Mouse (Mus musculus) cerebellum, adult 9-11 months (tissue): ENCODE measurements around the gene Grk6.

ENCODE experiments used
- DNase-seq: peaks from one replicate; pipeline ENCODE4 v3.0.0; 2022

Grk6 gene

GRCm38 (mm10) chr13:55444937-55445315 lies at the start of gene Grk6:
Grk6 (plus strand) TSS chr13:55445072.
- DNase-seq = peak; percentile 100

GRCm38 (mm10) chr13:55398088-55398487 lies 46.8 kb upstream of the Grk6 start, which contains the start of gene Slc34a1:
Slc34a1 (plus strand) TSS chr13:55398187.
- DNase-seq = no peak

GRCm38 (mm10) chr13:55399300-55400038 lies 45.4 kb upstream of the Grk6 start:
- no peak for DNase-seq

GRCm38 (mm10) chr13:55400039-55400346 lies 44.9 kb upstream of the Grk6 start:
- DNase-seq = no peak

- no peak for DNase-seq
Observed at GRCm38 (mm10) chr13:55403266-55403665, 41.6 kb upstream of the Grk6 start.

GRCm38 (mm10) chr13:55403935-55404852 lies 40.7 kb upstream of the Grk6 start:
- DNase-seq = no peak

GRCm38 (mm10) chr13:55404853-55405782 lies 39.8 kb upstream of the Grk6 start:
- DNase-seq = peak; percentile 51

GRCm38 (mm10) chr13:55405783-55406390 lies 39.0 kb upstream of the Grk6 start:
- no peak for DNase-seq

- no peak for DNase-seq
Observed at GRCm38 (mm10) chr13:55407341-55407740, 37.5 kb upstream of the Grk6 start.

- no peak for DNase-seq
Observed at GRCm38 (mm10) chr13:55408546-55409120, 36.2 kb upstream of the Grk6 start.

GRCm38 (mm10) chr13:55411826-55412225 lies 33.0 kb upstream of the Grk6 start:
- no peak for DNase-seq

GRCm38 (mm10) chr13:55412643-55413307 lies 32.1 kb upstream of the Grk6 start:
- no peak for DNase-seq

- DNase-seq = no peak
Observed at GRCm38 (mm10) chr13:55413333-55413732, 31.5 kb upstream of the Grk6 start.

- DNase-seq = peak; percentile 16
Observed at GRCm38 (mm10) chr13:55414743-55415380, 30.0 kb upstream of the Grk6 start, which contains the start of gene Pfn3. Pfn3 (minus strand) TSS chr13:55415232.

- DNase-seq = peak; percentile 79
Observed at GRCm38 (mm10) chr13:55418004-55418403, 26.9 kb upstream of the Grk6 start.

- no peak for DNase-seq
Observed at GRCm38 (mm10) chr13:55419142-55419541, 25.7 kb upstream of the Grk6 start.

GRCm38 (mm10) chr13:55420018-55420932 lies 24.6 kb upstream of the Grk6 start:
- DNase-seq = no peak

GRCm38 (mm10) chr13:55420933-55421800 lies 23.7 kb upstream of the Grk6 start:
- DNase-seq = peak; percentile 50

- DNase-seq = no peak
Observed at GRCm38 (mm10) chr13:55426613-55427012, 18.3 kb upstream of the Grk6 start, which contains the start of gene F12. F12 (minus strand) TSS chr13:55426793.
